Mouse (Mus musculus) hindbrain, embryonic 12.5 days (tissue): ENCODE measurements around the gene Tpx2. TPM values are rescaled to one million over a fixed set of nuclear protein-coding genes. Genes with fewer than 3 reads are reported as not detected.

Experiments used
- ATAC-seq: fragments of 200-750 bp; cut with Nextera tagmentation; 2 replicates; pipeline ENCODE4 v1.8.0; 2017; ENCODE audit warnings: moderate TSS enrichment; ENCODE audit not compliant: low FRiP score
- H3K27ac ChIP-seq: fragments of 300-500 bp; sonication (generic); 2 replicates; pipeline ENCODE4 v1.5.1; 2016; ENCODE audit warnings: mild to moderate bottlenecking
- H3K27me3 ChIP-seq: fragments of 300-500 bp; sonication (generic); 2 replicates; pipeline ENCODE4 v1.6.1; 2016; ENCODE audit warnings: mild to moderate bottlenecking
- H3K36me3 ChIP-seq: fragments of 300-500 bp; sonication (generic); 2 replicates; pipeline ENCODE4 v1.6.1; 2016; ENCODE audit warnings: mild to moderate bottlenecking
- H3K4me1 ChIP-seq: fragments of 300-500 bp; sonication (generic); 2 replicates; pipeline ENCODE4 v1.6.1; 2016
- H3K4me2 ChIP-seq: fragments of 300-500 bp; sonication (generic); replicated peaks from 2 replicates; pipeline ENCODE4 v1.6.1; 2016; ENCODE audit warnings: mild to moderate bottlenecking
- H3K4me3 ChIP-seq: fragments of 300-500 bp; sonication (generic); 2 replicates; pipeline ENCODE4 v1.5.1; 2016; ENCODE audit warnings: mild to moderate bottlenecking
- H3K9ac ChIP-seq: fragments of 300-500 bp; sonication (generic); 2 replicates; pipeline ENCODE4 v1.6.1; 2016; ENCODE audit warnings: mild to moderate bottlenecking, moderate library complexity
- H3K9me3 ChIP-seq: fragments of 300-500 bp; sonication (generic); replicated peaks from 2 replicates; pipeline ENCODE4 v1.6.1; 2016; ENCODE audit warnings: mild to moderate bottlenecking
- WGBS: fragments of 180-500 bp; shearing (Covaris S2); methylation state at CpG from one replicate; pipeline ENCODE4 v1.1.7; 2016; 5-methylcytosine and 5-hydroxymethylcytosine counted together
- polyA plus RNA-seq: library from polyadenylated mRNA; unstranded; fragments of >200 nt; fragmentation: Nextera tagmentation; extraction: Ambion mirVana; gene quantifications from 2 replicates; pipeline ENCODE4 v1.2.1, GENCODE M21; 2016

Gene Tpx2
- polyA plus RNA-seq, 1 experiment from 2014 or later = 81.5 TPM

DNA sequence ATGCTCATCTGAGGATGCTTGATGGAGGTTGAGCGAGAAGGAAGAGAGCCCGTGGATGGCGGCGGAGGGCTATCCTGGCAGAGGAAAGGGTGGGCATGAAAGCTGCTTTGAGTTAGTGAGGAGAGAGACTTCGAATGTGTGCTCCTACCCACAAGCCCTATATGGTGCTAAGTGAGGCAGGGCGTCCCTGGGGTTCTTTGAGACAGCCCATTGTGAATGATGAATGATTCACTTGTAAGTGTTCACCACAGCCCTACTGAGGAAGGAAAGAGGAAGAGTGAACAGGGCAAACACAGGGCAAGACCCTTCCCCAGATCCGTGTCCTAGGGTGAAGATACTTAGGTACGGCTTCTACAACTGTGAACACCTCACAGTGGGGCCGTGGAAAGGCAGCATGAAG, 79.1 kb downstream of the Tpx2 start:
- Histone ChIP-seq H3K27ac (no peak overlapping the region), H3K27me3 (peaks cover 5% of the 10 kb centered on the region; the same call in 1 of the 2 replicates), H3K36me3 (no peaks in the 10 kb centered on the region), H3K4me1 (peaks cover 38% of the 10 kb centered on the region), H3K9me3 (no peaks in the 10 kb centered on the region), H3K4me2 (no peak overlapping the region), H3K9ac (no peak overlapping the region), H3K4me3 (no peak overlapping the region)
- no peak for ATAC-seq
- 66% methylated on average over 9 of the region's 9 CpGs for whole genome bisulfite sequencing

DNA sequence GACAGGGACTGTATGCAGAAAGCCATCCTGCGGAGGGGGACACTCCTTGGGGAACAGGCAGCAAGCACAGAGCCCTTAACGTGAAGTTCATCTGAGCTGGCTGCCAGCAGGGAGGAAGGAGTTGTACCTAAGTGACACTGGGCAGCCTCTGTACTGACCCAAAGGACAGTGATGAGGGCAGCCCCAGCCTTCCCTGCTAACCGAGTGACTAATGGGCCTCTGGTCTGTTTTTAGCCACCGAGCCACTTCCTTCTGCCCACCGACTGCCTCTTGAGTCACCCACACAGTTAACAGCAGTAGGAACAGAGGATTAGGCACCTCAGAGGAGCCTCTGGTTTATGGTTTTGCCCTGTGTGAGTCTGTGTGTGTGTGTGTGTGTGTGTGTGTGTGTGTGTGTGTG, 79.6 kb downstream of the Tpx2 start:
- H3K36me3 ChIP-seq = no peaks in the 10 kb centered on the region
- peaks cover 34% of the 10 kb centered on the region for H3K4me1 ChIP-seq
- no peak overlapping the region for H3K4me2 ChIP-seq
- H3K4me3 ChIP-seq = no peak overlapping the region
- peaks cover 5% of the 10 kb centered on the region; the same call in 1 of the 2 replicates for H3K27me3 ChIP-seq
- H3K27ac ChIP-seq = no peak overlapping the region
- H3K9me3 ChIP-seq = no peaks in the 10 kb centered on the region
- WGBS = 56% methylated on average over 5 of the region's 5 CpGs
- no peak overlapping the region for H3K9ac ChIP-seq
- ATAC-seq = no peak

DNA sequence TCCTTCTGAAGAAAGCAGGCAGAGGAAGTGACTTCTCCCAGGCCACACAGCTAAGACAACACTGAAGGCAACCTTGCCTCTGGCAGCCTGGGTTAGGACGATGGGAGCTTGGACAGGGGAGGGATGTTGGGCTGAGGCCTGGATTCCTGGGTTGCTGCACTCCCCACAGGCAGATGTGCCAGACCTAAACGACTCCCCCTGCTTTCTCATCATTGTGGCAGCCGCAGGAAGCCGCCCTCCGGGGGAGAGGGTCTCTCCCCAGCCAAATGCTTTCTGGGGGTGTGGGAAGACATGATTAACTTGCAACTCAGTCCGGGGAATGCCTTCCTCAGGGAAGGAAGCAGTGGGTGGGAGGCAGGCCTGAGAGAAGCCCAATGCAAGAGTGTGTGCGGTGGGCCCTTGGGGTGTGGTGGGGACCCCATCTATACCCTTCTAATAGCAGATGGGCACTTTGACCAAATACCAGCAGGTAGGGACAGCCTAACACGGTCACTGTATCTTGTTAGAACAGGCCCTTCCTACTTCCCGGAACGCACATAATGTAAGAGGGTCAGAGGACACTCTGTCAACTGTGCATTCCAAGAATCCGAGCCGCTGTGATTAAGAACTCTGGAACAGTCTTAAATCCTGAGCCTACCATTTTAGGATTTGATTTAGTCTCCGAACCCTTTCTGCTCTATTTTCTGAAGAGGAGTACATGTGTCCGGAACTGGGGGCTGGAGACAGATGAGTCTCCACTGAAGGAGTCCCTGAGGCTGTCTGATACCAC, 80.6 kb downstream of the Tpx2 start:
- Histone ChIP-seq H3K4me3 (no peak overlapping the region), H3K27me3 (peaks cover 5% of the 10 kb centered on the region; the same call in 1 of the 2 replicates), H3K4me2 (no peak overlapping the region), H3K4me1 (peaks cover 31% of the 10 kb centered on the region), H3K9ac (no peak overlapping the region), H3K36me3 (no peaks in the 10 kb centered on the region), H3K27ac (no peak overlapping the region), H3K9me3 (no peaks in the 10 kb centered on the region)
- 56% methylated on average over 14 of the region's 14 CpGs for WGBS
- no peak for ATAC-seq

DNA sequence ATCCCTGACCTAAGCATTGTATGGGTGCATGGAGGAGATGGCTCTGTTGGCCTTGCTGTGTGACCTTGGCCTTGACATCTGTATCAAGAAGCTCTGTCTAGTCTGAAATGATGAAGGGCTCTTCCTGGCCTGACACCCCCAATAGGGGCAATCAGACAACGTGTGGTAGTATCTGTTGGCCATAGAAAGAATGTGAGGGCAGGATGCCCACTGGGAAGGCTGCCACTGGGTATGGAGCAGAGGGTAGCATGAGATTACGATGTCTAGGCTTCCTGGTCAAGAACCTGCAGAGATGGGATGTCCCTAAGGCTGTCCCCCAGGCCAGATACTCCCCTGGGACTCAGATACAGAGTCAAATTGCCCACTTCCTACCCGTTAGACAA, 81.2 kb downstream of the Tpx2 start:
- H3K9me3 ChIP-seq = no peaks in the 10 kb centered on the region
- H3K4me1 ChIP-seq = peaks cover 25% of the 10 kb centered on the region
- no peak overlapping the region for H3K4me2 ChIP-seq
- ATAC-seq = no peak
- no peaks in the 10 kb centered on the region for H3K36me3 ChIP-seq
- 66% methylated on average over 3 of the region's 3 CpGs for WGBS
- H3K4me3 ChIP-seq = no peak overlapping the region
- no peak overlapping the region for H3K27ac ChIP-seq
- no peak overlapping the region for H3K9ac ChIP-seq
- peaks cover 5% of the 10 kb centered on the region; the same call in 1 of the 2 replicates for H3K27me3 ChIP-seq

DNA sequence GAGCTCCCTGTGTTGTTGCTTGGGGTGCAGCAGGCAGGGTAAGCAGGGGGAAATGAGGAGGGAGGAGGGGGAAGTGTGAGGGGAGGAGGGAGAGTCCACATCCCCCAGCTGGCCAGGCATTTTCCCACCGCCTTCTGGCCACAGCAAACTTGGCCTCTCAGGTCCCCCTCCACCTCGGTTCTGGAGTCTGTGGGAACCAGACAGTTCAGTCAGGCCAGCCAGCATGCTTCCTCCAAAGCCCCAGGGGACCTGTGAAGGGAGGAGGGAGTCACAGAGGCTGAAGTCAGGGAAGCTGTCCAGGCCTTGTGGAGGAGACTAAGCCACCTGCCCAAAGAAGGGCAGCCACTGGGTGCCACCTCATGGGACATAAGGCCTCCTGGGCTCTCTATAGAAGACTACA, 82.5 kb downstream of the Tpx2 start:
- H3K9me3 ChIP-seq = no peaks in the 10 kb centered on the region
- no peaks in the 10 kb centered on the region for H3K36me3 ChIP-seq
- peaks cover 22% of the 10 kb centered on the region for H3K4me1 ChIP-seq
- ATAC-seq = no peak
- no peak overlapping the region for H3K27ac ChIP-seq
- no peak overlapping the region for H3K4me3 ChIP-seq
- H3K4me2 ChIP-seq = no peak overlapping the region
- no peak overlapping the region for H3K9ac ChIP-seq
- WGBS = 53% methylated on average over 2 of the region's 2 CpGs
- peaks cover 5% of the 10 kb centered on the region; the same call in 1 of the 2 replicates for H3K27me3 ChIP-seq

DNA sequence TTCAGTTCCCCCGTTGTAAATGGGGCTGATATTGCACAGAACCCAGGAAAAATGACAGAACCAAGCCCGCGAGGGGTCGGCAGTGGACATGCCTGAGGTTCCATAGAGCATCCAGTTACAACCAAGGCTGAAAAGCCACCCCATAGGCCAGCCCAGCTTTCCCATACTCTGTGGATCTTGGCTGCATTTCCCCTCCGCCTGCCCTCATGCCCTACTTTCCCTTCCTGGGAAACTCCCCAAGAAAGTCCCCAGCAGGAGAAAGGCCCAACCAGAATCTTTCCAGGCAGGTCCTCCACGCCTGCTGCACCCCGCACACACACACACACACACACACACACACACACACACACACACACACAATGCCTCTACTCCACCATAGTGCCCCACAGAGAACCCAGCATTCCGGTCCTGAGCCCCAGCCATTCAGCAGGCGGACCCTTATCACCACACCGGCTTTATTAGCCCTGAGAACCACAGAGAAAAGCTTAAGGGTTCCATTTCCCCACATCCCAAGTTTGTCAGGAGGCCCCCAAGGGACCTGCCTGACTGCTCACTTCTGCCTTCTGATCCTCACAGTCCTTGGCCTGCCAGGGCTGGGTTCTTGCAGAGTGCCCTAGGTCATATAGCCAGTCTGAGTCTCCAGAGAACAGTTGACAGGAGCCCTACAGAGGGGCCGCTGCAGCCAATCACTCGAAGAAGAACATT, 83.8 kb downstream of the Tpx2 start:
- WGBS = 74% methylated on average over 10 of the region's 12 CpGs
- no peak for ATAC-seq
- Histone ChIP-seq H3K4me3 (no peak overlapping the region), H3K4me2 (no peak overlapping the region), H3K27ac (no peak overlapping the region), H3K4me1 (peaks cover 14% of the 10 kb centered on the region), H3K9ac (no peak overlapping the region), H3K27me3 (peaks cover 11% of the 10 kb centered on the region; the same call in 1 of the 2 replicates), H3K36me3 (no peaks in the 10 kb centered on the region), H3K9me3 (no peaks in the 10 kb centered on the region)

DNA sequence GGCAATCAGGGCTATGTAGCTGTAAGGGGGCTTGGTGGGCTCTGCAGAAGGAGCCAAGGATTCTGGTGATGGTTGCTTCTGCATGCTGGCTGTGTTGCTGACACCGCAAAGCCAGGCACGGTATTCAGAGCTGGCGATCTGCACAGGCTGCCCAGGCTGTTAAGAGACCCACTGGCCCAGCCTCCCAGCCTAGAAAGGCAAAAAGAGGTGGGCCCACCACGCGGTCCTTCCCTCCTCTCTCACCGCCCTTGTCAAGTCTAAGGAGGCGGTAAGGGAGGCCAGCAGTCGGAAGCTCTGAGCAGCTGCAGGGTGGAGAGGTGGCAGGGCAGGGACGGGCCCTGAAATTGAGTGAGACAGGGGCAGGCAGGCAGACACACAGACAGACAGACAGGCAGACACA, 85.3 kb downstream of the Tpx2 start, which contains the start of gene Foxs1:
Foxs1 (minus strand) TSS at position 161 of the 400 bp plus-strand sequence.
- Histone ChIP-seq H3K9ac (no peak within 1 kb of the TSS), H3K4me1 (peaks cover 9% of the 10 kb centered on the region; the same call in 1 of the 2 replicates), H3K27me3 (peaks cover 13% of the 10 kb centered on the region; the same call in 1 of the 2 replicates), H3K36me3 (no peaks in the 10 kb centered on the region), H3K4me3 (no peak within 1 kb of the TSS), H3K9me3 (no peaks in the 10 kb centered on the region), H3K4me2 (no peak within 1 kb of the TSS), H3K27ac (no peak within 1 kb of the TSS)
- no peak for ATAC-seq
- WGBS = 36% methylated on average over 9 of the region's 9 CpGs

DNA sequence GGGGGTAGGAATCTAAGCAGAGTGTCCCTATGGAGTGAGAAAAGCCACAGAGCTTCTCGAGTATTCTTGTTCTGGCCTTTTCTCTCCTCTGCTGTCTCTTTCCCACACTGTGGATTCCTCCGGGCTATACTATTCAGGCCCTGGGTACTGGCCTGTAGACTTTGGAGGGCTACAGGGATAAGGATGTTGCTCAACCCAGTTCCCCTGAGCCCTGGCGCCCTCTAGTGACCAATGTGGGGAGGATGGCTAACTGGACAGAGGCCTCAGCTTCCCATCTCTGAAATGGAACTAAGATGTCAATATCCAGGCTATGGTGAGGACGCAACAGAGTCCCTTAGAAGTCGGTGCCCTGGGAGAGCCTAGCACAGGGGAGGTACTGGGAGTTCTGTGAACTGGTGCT, 85.8 kb downstream of the Tpx2 start:
- WGBS = 37% methylated on average over 5 of the region's 5 CpGs
- no peaks in the 10 kb centered on the region for H3K9me3 ChIP-seq
- H3K27me3 ChIP-seq = peaks cover 15% of the 10 kb centered on the region; the same call in 1 of the 2 replicates
- H3K36me3 ChIP-seq = no peaks in the 10 kb centered on the region
- H3K4me1 ChIP-seq = peaks cover 9% of the 10 kb centered on the region; the same call in 1 of the 2 replicates
- H3K9ac ChIP-seq = no peak overlapping the region
- H3K27ac ChIP-seq = no peak overlapping the region
- H3K4me3 ChIP-seq = no peak overlapping the region
- H3K4me2 ChIP-seq = no peak overlapping the region
- no peak for ATAC-seq

DNA sequence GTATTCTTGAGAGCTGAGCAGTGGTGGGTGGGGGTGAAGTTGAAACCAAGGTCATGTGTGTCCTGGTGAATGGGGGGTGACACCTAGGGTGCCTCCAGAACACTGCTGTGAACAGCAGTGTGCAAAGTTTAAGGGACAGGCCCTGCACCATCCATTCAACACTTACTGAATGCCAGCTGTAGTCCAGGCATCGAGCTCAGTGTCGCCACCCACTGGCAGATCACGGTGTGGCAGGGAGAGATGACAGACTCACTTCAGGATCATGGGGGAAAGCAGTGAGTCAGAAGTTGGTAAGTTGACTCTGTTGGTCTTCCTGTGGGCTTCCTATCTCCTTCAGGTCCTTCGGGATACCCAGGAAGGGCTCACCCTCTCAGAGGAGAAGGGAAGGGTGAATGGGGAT, 92.1 kb downstream of the Tpx2 start:
- WGBS = 18% methylated on average over 4 of the region's 4 CpGs
- Histone ChIP-seq H3K4me1 (peaks cover 11% of the 10 kb centered on the region), H3K36me3 (no peaks in the 10 kb centered on the region), H3K4me3 (no peak overlapping the region), H3K27ac (no peak overlapping the region), H3K27me3 (peaks cover 64% of the 10 kb centered on the region), H3K4me2 (no peak overlapping the region), H3K9me3 (no peaks in the 10 kb centered on the region), H3K9ac (no peak overlapping the region)
- ATAC-seq = no peak

DNA sequence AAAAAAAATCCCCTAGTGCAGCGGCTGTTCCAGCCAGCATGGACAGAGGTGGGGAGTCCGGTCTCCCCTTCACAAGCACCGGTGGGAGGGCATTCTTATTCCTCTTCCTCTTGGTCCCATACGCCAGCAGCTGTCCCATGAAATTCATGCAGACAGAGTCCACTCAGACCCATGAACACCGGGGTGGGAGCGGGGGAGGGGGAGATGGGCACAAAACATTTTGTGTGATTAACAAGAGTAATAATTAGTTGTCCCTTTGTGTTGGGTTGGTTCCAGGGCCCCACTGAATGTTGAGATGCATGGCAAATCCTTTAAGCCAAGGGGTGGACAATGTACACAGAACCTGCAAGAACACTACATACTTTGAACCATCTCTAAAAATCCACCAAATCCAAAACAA, 93.3 kb downstream of the Tpx2 start:
- H3K36me3 ChIP-seq = no peaks in the 10 kb centered on the region
- H3K9ac ChIP-seq = no peak overlapping the region
- no peak overlapping the region for H3K4me3 ChIP-seq
- no peak for ATAC-seq
- no peak overlapping the region for H3K4me2 ChIP-seq
- no peak overlapping the region for H3K27ac ChIP-seq
- peaks cover 11% of the 10 kb centered on the region for H3K4me1 ChIP-seq
- peaks cover 74% of the 10 kb centered on the region for H3K27me3 ChIP-seq
- 83% methylated on average over 6 of the region's 6 CpGs for WGBS
- no peaks in the 10 kb centered on the region for H3K9me3 ChIP-seq

DNA sequence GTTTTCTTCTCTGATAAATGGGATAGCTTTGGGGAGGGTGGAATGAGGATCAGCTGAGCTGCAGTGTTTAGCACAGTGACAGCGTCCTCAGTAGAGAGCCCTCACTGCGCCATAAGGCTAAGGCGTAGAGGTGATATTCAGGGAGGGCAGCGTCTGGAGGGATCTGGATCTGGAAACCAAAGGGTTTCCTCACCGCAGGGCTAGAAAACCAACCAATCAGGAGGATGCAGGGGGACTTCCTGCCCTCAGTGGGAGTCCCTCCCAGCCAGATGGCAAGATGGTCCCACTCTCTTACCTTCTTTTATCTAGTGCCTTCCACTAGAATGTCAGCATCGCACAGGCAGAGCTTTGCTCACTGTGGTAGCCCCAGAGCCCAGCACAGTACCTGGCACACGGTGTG, 94.0 kb downstream of the Tpx2 start:
- Histone ChIP-seq H3K9ac (no peak overlapping the region), H3K27ac (no peak overlapping the region), H3K4me3 (no peak overlapping the region), H3K27me3 (peaks cover 75% of the 10 kb centered on the region), H3K9me3 (no peaks in the 10 kb centered on the region), H3K4me2 (no peak overlapping the region), H3K4me1 (peaks cover 13% of the 10 kb centered on the region), H3K36me3 (no peaks in the 10 kb centered on the region)
- ATAC-seq = no peak
- WGBS = 34% methylated on average over 7 of the region's 7 CpGs

DNA sequence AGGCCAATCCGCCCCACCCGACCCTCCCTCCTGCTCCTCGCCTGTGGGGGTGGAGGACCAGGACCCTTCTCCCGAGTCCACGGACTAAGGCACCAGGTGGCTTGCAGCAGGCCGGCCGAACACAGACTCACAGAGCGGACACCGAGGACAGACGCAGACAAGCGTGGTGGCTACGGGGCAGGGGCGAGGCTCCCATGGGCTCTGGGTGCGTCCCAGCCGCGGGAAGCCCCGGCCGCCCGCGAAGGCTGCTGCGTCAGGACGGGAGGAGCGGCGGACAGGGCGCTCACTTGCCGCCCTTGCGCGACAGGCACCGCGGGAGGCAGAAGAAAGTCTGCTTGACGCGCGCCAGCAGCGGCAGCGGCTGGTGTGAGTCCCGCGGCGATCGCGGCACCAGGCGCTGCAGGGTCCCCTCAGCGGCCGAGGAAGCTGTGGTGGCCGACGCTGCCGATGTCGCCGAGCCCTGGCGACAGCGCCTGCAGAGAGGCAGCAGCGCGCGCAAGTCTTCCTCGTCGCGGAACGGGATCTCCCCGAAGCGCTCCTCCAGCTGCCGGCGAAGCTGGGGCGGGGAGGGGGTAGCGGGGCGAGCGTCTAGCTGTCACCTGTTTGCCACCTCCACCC, 95.2 kb downstream of the Tpx2 start:
- under 1% methylated on average over 57 of the region's 65 CpGs for WGBS
- no peak overlapping the region for H3K27ac ChIP-seq
- H3K4me1 ChIP-seq = peaks cover 14% of the 10 kb centered on the region
- H3K4me3 ChIP-seq = peak overlapping the region; percentile 42
- H3K9ac ChIP-seq = peak overlapping the region; percentile 59
- peaks cover 83% of the 10 kb centered on the region for H3K27me3 ChIP-seq
- H3K4me2 ChIP-seq = peak overlapping the region; percentile 92
- H3K36me3 ChIP-seq = no peaks in the 10 kb centered on the region
- no peak for ATAC-seq
- H3K9me3 ChIP-seq = no peaks in the 10 kb centered on the region
